Mouse (Mus musculus) duodenum, adult 2 months (tissue): ENCODE data around the gene Dhrs11. TPM values are rescaled to one million over a fixed set of nuclear protein-coding genes. Genes with fewer than 3 reads are reported as not detected.

Experiments
- polyA plus RNA-seq: library from polyadenylated mRNA; depleted of rRNA; stranded (reverse); fragments of >200 nt; gene quantifications from 2 replicates; pipeline ENCODE4 v1.2.3, GENCODE M21; 2012; ENCODE audit warnings: low replicate concordance; rRNA removed

Dhrs11 gene
- polyA plus RNA-seq: 406 and 728 TPM in 2 replicates

GRCm38 (mm10) chr11:84828516-84829399 lies at the start of gene Dhrs11:
TSS of gene Dhrs11 (minus strand) at chr11:84828994.

GRCm38 (mm10) chr11:84870337-84871043 lies 41.7 kb upstream of the Dhrs11 start, which contains the start of gene Ggnbp2:
TSS of gene Ggnbp2 (minus strand) at chr11:84870817.

DNA sequence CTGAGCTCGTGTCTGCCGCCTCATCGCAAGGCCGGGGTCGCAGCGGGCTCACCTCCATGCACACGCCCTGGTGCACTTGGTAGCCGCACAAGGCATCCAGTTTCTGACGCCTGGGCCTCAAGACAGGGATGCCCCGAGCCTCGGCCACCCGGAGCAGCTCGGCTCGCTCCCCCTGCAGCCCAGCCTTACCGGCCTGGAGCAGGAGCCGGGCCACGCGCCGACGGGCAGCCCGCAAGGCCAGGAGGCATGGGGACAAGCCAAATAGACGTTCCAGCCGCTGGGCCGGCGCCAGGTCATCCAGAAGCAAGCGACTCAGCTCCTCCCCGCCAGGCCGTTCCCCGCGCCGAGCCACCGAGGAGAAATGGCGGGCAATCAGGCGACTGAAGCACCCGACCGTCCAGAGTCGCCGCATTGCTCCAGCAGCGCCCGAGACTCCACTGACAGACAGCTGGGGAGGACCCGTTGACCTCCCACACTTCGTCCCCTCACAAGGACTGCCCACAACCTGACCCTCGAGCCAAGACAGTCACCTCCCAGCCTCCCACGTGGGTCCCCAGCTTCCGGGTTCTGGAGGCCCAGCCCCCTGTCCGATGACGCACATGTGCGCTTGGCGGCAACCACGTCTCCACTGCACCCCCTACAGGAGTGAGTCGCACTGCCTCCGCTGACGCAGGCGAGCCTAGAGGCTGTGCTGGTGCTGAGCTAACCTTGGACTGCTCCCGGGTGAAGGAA lies 9.7 kb downstream of the Dhrs11 start, which contains the start of gene Mrm1:
Gene Mrm1, minus strand, starts transcription at position 555 of the 732 bp plus-strand sequence.

Other genes starting within 250 kb of the Dhrs11 start
- 9.5 and 14.0 TPM in 2 replicates for gene Mrm1, start 9.5 kb downstream of the Dhrs11 start, polyA plus RNA-seq
- 5.5 and 13.4 TPM in 2 replicates for gene Ggnbp2, start 41.8 kb upstream of the Dhrs11 start, polyA plus RNA-seq
- 8.7 and 17.0 TPM in 2 replicates for gene Myo19, start 51.2 kb upstream of the Dhrs11 start, polyA plus RNA-seq
- gene Pigw, start 51.3 kb upstream of the Dhrs11 start, polyA plus RNA-seq: 0.64 and 0.89 TPM in 2 replicates
- 2.6 and 4.2 TPM in 2 replicates for gene Znhit3, start 87.4 kb upstream of the Dhrs11 start, polyA plus RNA-seq
- 14.0 and 57.7 TPM in 2 replicates for gene Car4, start 128.8 kb upstream of the Dhrs11 start, polyA plus RNA-seq